Mouse (Mus musculus) intestine, postnatal 0 days (tissue): Measurements from ENCODE around the gene Fbxl18. TPM values are rescaled to one million over a fixed set of nuclear protein-coding genes. Genes with fewer than 3 reads are reported as not detected.
A peak's percentile ranks its signal among the peaks of the same experiment; 100 is the strongest.

Source experiments
- ATAC-seq: fragments of 200-750 bp; cut with Nextera tagmentation; 2 replicates; pipeline ENCODE4 v1.8.0; 2017; ENCODE audit warnings: mild to moderate bottlenecking, moderate TSS enrichment, moderate library complexity
- H3K27ac ChIP-seq: fragments of 300-500 bp; sonication (generic); 2 replicates; pipeline ENCODE4 v1.5.1; 2014; ENCODE audit warnings: mild to moderate bottlenecking, low read depth, low read length, moderate library complexity
- H3K27me3 ChIP-seq: fragments of 300-500 bp; sonication (generic); replicated peaks from 2 replicates; pipeline ENCODE4 v1.6.1; 2014; ENCODE audit warnings: low read length, mixed read lengths; ENCODE audit not compliant: control insufficient read depth, insufficient read depth
- H3K36me3 ChIP-seq: fragments of 300-500 bp; sonication (generic); 2 replicates; pipeline ENCODE4 v1.6.1; 2014; ENCODE audit warnings: mild to moderate bottlenecking, moderate library complexity; ENCODE audit not compliant: control insufficient read depth, insufficient read depth
- H3K4me1 ChIP-seq: fragments of 300-500 bp; sonication (generic); replicated peaks from 2 replicates; pipeline ENCODE4 v1.6.1; 2014; ENCODE audit warnings: antibody characterized with exemption, low read length, mixed read lengths; ENCODE audit not compliant: control insufficient read depth, insufficient read depth
- H3K4me2 ChIP-seq: fragments of 300-500 bp; sonication (generic); replicated peaks from 2 replicates; pipeline ENCODE4 v1.6.1; 2014; ENCODE audit warnings: low read depth, mild to moderate bottlenecking, moderate library complexity
- H3K4me3 ChIP-seq: fragments of 300-500 bp; sonication (generic); 2 replicates; pipeline ENCODE4 v1.5.1; 2014; ENCODE audit warnings: low read depth, low read length
- H3K9ac ChIP-seq: fragments of 300-500 bp; sonication (generic); 2 replicates; pipeline ENCODE4 v1.6.1; 2014; ENCODE audit warnings: mild to moderate bottlenecking, low read depth, low read length
- H3K9me3 ChIP-seq: fragments of 300-500 bp; sonication (generic); 2 replicates; pipeline ENCODE4 v1.6.1; 2016; ENCODE audit warnings: mixed run types; ENCODE audit not compliant: control insufficient read depth
- CTCF ChIP-seq: sonication (generic); IDR thresholded peaks from 2 replicates; pipeline ENCODE4 v1.5.1; 2016; ENCODE audit warnings: low read depth, mild to moderate bottlenecking, control low read depth, antibody characterized with exemption, moderate library complexity
- WGBS: fragments of 180-500 bp; shearing (Covaris S2); extraction: QIAGEN DNeasy Blood & Tissue Kit; methylation state at CpG from one replicate; pipeline ENCODE4 v1.1.7; 2014; 5-methylcytosine and 5-hydroxymethylcytosine counted together
- polyA plus RNA-seq: library from polyadenylated mRNA; unstranded; fragments of >200 nt; fragmentation: Nextera tagmentation; extraction: Ambion mirVana; gene quantifications from 2 replicates; pipeline ENCODE4 v1.2.1, GENCODE M21; 2015

Gene Fbxl18
- polyA plus RNA-seq, 1 experiment from 2014 or later: 5.6 TPM

GRCm38 (mm10) chr5:142825665-142826064 lies 69.6 kb downstream of the Fbxl18 start:
- Histone ChIP-seq H3K27ac (no peak overlapping the region), H3K4me3 (no peak overlapping the region), H3K27me3 (no peaks in the 10 kb centered on the region), H3K36me3 (no peaks in the 10 kb centered on the region), H3K4me1 (no peaks in the 10 kb centered on the region), H3K4me2 (no peak overlapping the region), H3K9ac (no peak overlapping the region), H3K9me3 (no peaks in the 10 kb centered on the region)
- 72% methylated on average over 5 of the region's 5 CpGs for WGBS
- no peak for TF ChIP-seq CTCF
- no peak for ATAC-seq

- Histone ChIP-seq H3K9me3 (no peaks in the 10 kb centered on the region), H3K4me2 (peak overlapping the region; percentile 87), H3K4me1 (no peaks in the 10 kb centered on the region), H3K9ac (peak overlapping the region; percentile 93; the same call in 1 of the 2 replicates), H3K27ac (peak overlapping the region; percentile 100), H3K36me3 (no peaks in the 10 kb centered on the region), H3K27me3 (no peaks in the 10 kb centered on the region), H3K4me3 (no peak overlapping the region)
- 19% methylated on average over 6 of the region's 6 CpGs for WGBS
- no peak for TF ChIP-seq CTCF
- no peak for ATAC-seq
Measured at GRCm38 (mm10) chr5:142824091-142824490, 71.1 kb downstream of the Fbxl18 start.

DNA sequence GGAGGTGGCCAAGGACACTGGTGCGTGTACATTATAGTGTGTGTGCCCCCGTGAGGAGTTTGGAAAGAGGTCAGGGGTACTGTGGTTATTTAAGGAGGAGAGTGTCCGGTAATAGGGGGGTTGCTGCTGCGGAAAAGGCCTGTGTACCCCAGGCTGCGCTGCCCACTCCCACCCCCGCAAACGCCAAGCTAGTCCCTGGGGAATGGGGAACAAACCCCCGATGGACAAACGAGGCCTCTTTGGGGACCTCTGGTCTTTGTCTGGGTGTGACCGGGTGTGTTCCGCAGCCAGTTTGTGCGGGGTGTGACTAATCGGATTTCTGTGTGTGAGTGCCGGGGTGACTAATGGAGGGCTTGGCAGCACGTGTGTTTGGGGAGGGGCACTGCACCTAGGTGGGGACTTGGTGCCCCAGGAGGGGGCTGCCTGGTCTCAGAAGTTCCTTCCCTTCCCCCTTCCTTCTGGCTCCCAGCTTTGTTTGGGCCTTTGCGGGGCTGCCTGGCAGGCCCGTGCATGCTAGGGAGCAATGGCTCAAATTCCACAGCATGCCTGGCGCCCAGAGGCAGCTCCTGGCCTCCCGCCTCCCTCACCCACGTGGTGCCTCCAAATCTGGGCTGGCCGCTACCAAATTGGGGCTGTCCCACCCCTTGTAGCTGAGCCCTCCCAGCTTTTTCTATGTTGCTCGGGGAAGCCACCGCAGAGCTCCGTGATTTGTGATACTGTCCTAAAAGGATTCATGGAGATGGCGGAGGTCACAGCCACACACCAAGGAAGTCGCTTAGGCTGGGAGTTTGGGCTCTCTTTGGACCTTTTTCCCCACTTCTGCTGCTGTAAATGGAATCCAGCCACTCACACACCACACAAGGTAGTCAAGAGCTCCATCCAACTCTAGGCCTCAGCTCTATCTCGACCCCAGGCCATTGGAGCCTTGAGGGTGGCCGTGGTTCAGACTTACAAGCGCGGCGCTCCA lies 71.8 kb downstream of the Fbxl18 start:
- peak; percentile 8 for ATAC-seq
- Histone ChIP-seq H3K9ac (peak overlapping the region; percentile 93), H3K27ac (peak overlapping the region; percentile 100), H3K9me3 (no peaks in the 10 kb centered on the region), H3K27me3 (no peaks in the 10 kb centered on the region), H3K4me3 (peak overlapping the region; percentile 92), H3K36me3 (no peaks in the 10 kb centered on the region), H3K4me2 (peak overlapping the region; percentile 87), H3K4me1 (no peaks in the 10 kb centered on the region)
- TF ChIP-seq CTCF: no peak
- 10% methylated on average over 31 of the region's 31 CpGs for WGBS

- Histone ChIP-seq H3K9ac (peak overlapping the region; percentile 93), H3K4me1 (no peaks in the 10 kb centered on the region), H3K36me3 (no peaks in the 10 kb centered on the region), H3K27ac (peak overlapping the region; percentile 100), H3K27me3 (no peaks in the 10 kb centered on the region), H3K9me3 (no peaks in the 10 kb centered on the region), H3K4me3 (peak overlapping the region; percentile 92), H3K4me2 (peak overlapping the region; percentile 87)
- ATAC-seq: no peak
- no peak for TF ChIP-seq CTCF
- under 1% methylated on average over 35 of the region's 36 CpGs for WGBS
Measured at GRCm38 (mm10) chr5:142822286-142823095, 72.7 kb downstream of the Fbxl18 start.

DNA sequence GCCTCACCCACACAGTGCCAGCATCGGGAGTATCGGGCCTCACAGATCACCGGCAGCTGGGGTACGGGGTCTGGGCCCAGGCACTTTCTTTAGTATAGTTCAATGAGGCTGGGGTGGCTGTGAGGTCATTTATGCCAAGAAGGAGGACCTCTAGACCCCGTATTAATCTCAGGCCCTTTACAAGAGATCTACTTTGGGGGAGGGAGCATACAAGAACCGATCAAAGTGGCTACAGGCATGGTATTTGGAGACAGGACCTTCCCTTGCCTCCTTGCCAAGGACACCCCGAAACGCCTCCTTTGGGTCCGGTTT lies 73.3 kb downstream of the Fbxl18 start:
- H3K36me3 ChIP-seq: no peaks in the 10 kb centered on the region
- WGBS: 0% methylated on average over 9 of the region's 9 CpGs
- H3K4me3 ChIP-seq: peak overlapping the region; percentile 92
- ATAC-seq: no peak
- H3K4me2 ChIP-seq: peak overlapping the region; percentile 87
- peak overlapping the region; percentile 100 for H3K27ac ChIP-seq
- H3K9ac ChIP-seq: peak overlapping the region; percentile 93
- TF ChIP-seq CTCF: no peak
- no peaks in the 10 kb centered on the region for H3K27me3 ChIP-seq
- no peaks in the 10 kb centered on the region for H3K4me1 ChIP-seq
- H3K9me3 ChIP-seq: no peaks in the 10 kb centered on the region
